Mouse (Mus musculus) heart, adult 18-20 months (tissue): ENCODE data around the gene Thbs2. TPM values are rescaled to one million over a fixed set of nuclear protein-coding genes. Genes with fewer than 3 reads are reported as not detected.
A peak's percentile ranks its signal among the peaks of the same experiment; 100 is the strongest.

Source experiments
- DNase-seq, 2 experiments: peaks; one replicate each; pipeline ENCODE4 v3.0.0; 2021 to 2022; ENCODE audit warnings: mixed read lengths in 1 of 2
- long read RNA-seq, 2 experiments: library from polyadenylated mRNA; stranded (forward); transcript quantifications; one replicate each; pipeline ENCODE4 v2.0.0; 2021
- total RNA-seq, 2 experiments: library from RNA; stranded (reverse); gene quantifications; 2 replicates each; pipeline ENCODE4 v1.2.3; 2021

The Thbs2 gene
- 10 to 100 TPM; 11.1 to 11.2 TPM for total RNA-seq
- long read RNA-seq, experiment 1, full-length matches to known transcripts = 9 of 11 reads
- long read RNA-seq, experiment 1, partial matches to known transcripts = 2 of 11 reads
- long read RNA-seq, experiment 1, other reads (novel, unspliced or antisense) = 0 of 11 reads
- long read RNA-seq, experiment 2, full-length matches to known transcripts = 6 of 7 reads
- long read RNA-seq, experiment 2, partial matches to known transcripts = 1 of 7 reads
- long read RNA-seq, experiment 2, other reads (novel, unspliced or antisense) = 0 of 7 reads

- peak; percentile 82 to 87 for DNase-seq
Observed at GRCm38 (mm10) chr17:14693994-14694374, at the start of gene Thbs2. TSS of gene Thbs2 (minus strand) at chr17:14694235.

GRCm38 (mm10) chr17:14735493-14736004 is 41.5 kb upstream of the Thbs2 start:
- peak in 1 of 2 experiments; percentile 12 for DNase-seq

GRCm38 (mm10) chr17:14734380-14734779 is 40.3 kb upstream of the Thbs2 start:
- no peak for DNase-seq

DNA sequence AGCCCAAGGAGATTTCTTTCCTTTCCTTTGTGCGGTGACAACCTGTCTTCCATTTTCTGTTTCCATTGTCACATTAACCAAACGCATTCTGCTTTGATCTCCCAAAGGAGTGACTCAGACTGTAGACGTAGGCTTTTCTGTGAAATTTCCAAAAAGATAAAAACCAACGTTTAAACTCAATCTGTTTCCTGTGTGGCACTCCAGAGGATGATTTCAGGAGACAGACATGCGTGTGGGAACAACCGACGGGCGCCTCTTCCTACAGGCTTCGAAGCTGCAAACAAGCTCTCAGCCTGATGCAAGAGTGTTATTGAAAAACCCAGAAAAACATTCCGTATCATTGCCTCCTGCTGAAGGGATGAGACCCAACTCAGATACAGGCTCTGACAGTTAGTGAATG is 39.9 kb upstream of the Thbs2 start:
- peak in 1 of 2 experiments; percentile 14 for DNase-seq

DNA sequence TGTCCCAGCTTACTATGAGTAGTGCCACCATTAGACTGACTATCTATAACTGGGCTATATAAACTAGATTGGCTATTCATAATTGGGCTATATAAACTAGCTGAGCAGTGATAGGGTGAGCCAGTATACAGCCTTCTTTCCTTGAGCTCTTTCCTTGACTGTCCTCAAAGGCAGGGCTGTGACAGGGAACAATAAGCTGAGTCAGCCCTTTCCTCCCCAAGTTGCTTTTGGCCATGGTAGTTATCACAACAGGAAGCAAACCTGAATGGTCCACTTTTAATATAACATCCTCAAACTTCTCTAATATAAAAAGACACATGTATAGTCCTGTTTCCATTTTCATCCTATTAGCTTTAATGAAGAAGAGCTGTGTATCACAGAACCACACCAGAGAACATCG is 39.0 kb upstream of the Thbs2 start:
- DNase-seq = no peak

DNA sequence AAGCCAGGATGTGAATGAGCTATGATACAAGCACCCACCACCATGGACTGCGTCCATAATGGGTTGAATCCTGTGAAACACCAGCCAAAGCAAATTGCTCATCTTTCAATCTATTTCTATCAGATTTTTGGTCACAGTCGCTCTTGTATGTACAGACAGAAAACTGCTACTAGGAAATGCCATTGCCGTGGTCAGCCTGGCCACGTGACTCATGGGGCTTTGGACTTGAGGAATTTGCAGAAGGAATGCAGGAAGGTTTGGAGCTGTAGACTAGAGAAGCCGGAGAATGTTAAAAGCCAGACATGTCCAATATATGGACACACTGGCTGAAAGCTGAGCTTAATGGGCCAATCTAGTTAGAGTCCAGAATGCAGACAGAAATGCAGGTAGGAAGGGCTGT is 36.6 kb upstream of the Thbs2 start:
- DNase-seq = no peak

GRCm38 (mm10) chr17:14727481-14727880 is 33.4 kb upstream of the Thbs2 start:
- DNase-seq = no peak

DNA sequence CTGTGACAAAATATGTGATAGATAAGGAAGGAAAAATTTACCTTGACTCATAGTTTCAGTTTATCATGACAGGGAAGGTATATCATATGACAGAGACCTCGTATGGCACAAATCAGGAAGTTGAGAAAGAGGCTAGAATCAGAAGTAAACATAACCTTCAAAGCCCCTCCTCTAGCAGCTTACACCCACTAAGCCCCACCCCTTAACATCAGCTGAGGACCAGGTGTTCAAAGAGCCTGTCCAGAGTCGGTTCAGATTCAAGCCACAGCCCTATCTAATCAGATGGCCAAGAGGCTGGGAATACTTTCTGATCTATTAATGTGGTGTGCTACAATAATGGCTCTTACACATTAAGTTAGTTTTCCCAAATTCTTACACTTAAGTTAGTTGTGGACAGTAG is 30.8 kb upstream of the Thbs2 start:
- no peak for DNase-seq

GRCm38 (mm10) chr17:14721325-14721724 is 27.3 kb upstream of the Thbs2 start:
- DNase-seq = no peak

GRCm38 (mm10) chr17:14720912-14721311 is 26.9 kb upstream of the Thbs2 start:
- DNase-seq = peak; percentile 45 to 57

DNA sequence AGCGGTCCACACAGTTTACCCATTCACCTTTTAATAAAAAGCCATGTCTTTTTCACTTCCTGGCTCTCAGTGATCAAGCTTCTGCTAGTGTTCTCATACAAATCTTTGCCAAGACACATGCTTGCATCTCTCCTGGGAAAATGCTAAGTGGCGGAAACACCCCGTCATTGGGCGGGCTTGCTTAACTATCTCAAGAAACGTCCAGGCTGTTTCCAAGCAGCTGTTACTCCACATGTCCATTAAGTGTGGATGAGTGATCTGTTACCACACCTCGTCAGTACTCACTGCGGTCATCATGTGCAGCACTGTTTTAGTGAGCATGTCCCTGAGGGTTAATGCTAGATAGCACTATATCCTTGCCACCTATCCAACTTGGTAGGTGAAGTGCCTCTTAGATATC is 26.2 kb upstream of the Thbs2 start:
- DNase-seq = peak; percentile 79 to 90

DNA sequence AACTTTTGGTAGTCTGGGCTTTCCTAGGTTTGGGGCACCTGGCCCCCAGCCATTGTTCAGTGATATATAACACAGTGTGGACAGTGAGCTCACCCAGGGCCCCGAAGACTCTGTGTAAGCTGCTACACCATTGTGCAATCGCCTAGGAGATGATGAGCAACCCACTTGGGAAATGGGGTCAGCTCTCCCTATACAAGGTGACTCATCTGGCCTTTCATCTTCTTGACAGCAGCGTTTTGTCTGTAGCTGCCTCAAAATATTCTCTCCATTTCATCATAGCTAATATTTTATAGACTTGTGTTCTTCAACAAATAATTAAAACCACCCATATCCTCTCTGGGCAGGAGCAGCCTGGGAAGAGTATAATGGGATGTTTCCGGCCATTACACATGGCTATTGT is 24.8 kb upstream of the Thbs2 start:
- no peak for DNase-seq

DNA sequence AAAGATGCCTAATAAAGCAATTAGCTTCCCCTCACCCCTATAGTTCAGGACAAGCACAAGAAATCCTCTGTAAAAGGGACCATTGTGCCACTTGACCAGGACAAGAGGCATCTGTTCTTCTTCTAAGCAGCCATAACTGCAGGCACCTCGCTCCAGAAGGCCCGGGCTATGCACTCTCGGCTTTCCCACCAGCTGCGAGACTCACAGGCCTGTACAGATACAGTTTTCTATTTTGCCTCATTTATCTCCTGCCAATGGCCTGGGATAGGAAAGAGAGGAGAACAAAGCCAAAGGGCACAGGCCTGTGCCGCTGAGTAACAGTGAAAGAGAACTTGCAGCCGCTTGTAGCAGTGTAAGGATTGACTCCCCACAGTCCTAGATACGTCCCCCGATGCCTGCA is 20.7 kb upstream of the Thbs2 start:
- DNase-seq = no peak

- no peak for DNase-seq
Observed at GRCm38 (mm10) chr17:14714374-14714773, 20.3 kb upstream of the Thbs2 start.

GRCm38 (mm10) chr17:14711784-14712183 is 17.7 kb upstream of the Thbs2 start:
- no peak for DNase-seq

DNA sequence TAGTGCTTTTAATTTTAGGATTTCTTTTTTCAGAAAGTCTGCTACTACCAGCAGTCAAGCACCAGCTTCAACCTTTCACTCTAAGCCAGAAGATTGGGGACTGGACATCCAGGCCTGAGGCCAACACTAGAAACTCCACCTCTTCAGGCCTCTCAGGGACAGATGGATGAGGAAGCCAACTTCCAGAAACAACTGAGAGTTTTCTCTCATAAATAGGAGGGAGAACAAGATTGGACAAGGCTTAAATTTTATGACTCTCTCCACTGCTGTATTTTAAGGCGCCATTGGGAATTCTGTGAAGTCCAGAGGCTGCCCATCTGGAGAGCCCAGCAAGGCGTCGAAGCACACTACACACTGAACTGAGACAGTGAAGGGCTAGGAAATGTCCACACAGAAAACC is 17.0 kb upstream of the Thbs2 start:
- peak; percentile 64 to 79 for DNase-seq

- DNase-seq = no peak
Observed at GRCm38 (mm10) chr17:14706066-14706465, 12.0 kb upstream of the Thbs2 start.

GRCm38 (mm10) chr17:14705466-14705865 is 11.4 kb upstream of the Thbs2 start:
- no peak for DNase-seq

GRCm38 (mm10) chr17:14703771-14704170 is 9.7 kb upstream of the Thbs2 start:
- no peak for DNase-seq

DNA sequence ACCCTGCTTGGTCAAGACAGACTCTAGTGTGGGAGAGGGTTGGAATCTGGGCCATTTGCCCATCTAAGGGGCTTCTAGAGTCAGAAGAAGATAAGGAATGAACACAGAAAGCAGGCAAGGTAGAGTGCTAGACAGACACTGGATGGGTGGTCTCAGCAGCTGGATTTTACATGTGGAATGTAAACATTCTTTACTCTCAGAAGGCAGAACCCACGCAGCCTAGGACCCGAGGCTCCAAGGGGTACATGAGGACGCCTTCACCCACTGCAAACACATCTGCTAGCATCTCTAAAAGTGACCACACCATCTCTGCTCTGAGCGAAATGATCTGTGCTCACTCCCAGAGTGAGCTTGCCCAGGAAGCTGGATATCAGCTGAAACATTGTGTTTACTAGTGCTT is 9.2 kb upstream of the Thbs2 start:
- no peak for DNase-seq

- DNase-seq = no peak
Observed at GRCm38 (mm10) chr17:14702701-14703100, 8.7 kb upstream of the Thbs2 start.

DNA sequence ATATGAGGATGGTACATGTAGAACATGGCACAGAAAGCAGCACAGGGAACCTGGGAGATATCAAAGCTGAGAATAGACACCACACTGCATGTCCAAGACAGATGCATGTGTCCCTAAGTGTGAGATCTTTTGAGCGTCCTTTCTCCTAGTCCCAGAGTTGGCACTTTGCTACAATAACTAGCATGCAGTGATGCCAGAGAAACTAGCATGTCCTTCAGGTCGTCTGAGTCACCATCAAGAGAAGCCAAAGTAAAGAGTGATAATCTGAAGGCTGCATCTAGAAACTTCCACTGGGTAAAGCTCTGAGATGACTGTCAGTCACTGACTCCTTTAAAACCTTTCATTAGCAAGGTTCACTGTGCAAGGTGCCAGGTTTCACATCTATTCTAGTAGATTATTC is 7.9 kb upstream of the Thbs2 start:
- no peak for DNase-seq

- peak in 1 of 2 experiments; percentile 62 for DNase-seq
Observed at GRCm38 (mm10) chr17:14700204-14700603, 6.2 kb upstream of the Thbs2 start.

DNA sequence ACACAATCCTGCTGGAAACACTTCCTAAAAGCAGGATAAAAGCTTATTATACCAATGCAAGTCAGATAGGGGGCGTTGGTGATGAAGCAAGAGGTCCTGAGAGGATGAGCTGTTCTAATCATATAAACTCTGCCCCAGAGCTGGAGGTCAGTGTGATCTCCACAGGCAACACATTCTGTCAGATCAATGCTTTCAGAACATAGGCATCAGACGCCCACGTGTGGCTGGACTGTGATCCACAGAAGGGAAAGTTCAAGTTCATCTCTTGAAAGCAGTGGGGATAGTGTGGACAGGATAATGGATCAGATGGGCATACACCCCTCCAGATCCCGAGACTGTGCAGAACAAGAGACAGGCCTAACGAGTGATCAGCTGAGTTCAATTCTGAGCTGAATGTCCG is 4.2 kb upstream of the Thbs2 start:
- no peak for DNase-seq
